Mouse (Mus musculus) urinary bladder, postnatal 25 days (tissue): ENCODE results near the gene Gjc1.

Experiments used
- DNase-seq: peaks from one replicate; pipeline ENCODE4 v3.0.0; 2022; ENCODE audit warnings: low spot score

Gjc1 gene

GRCm38 (mm10) chr11:102814881-102815280, 4.6 kb downstream of the Gjc1 start:
- DNase-seq, result no peak

- no peak for DNase-seq
These were observed 8.6 kb downstream of the Gjc1 start for GRCm38 (mm10) chr11:102810721-102811485.

DNA sequence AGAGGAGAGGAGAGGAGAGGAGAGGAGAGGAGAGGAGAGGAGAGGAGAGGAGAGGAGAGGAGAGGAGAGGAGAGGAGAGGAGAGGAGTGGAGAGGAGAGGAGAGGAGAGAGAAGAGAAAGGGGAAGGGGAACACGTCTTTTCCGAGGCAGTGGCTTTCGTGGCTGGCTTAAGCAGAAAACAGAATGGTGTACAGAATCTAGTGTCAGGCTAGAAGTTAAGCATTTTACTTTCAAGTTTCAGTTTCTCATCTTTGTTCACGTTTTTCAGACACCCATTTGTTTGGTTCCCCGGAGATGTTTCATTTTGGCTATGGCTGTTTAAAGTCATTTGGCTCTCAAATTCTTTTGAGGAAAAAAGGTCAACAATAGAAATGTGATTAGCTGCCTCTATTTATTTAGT, 11.3 kb downstream of the Gjc1 start:
- DNase-seq, result no peak

- DNase-seq, result no peak
These were observed 16.0 kb downstream of the Gjc1 start for GRCm38 (mm10) chr11:102803453-102803852.

- no peak for DNase-seq
These were observed 25.3 kb downstream of the Gjc1 start for GRCm38 (mm10) chr11:102794157-102794556.

GRCm38 (mm10) chr11:102791682-102792445, 27.6 kb downstream of the Gjc1 start:
- DNase-seq, result no peak

DNA sequence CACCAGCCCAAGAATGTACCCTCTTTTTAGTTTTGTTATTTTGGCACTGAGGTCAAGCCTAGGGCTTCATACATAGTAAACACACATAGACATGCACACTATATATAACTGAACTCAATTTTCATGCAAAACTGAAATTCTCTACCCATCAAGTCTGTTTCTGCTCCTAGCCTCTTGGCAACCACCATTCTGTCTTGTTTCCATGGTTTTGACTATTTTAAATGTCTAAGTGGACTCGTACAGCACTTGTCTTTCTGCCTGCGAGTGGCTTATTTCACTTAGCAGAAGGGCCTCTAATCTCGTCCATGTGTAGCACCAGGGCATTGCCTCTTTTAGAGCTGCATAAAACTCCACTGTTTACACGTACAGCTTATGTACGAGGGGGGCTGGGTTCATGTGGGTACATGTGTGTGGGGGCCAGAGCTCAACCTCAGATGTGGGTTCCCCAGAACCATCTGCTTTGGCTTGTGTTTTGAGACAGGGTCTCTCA, 31.8 kb downstream of the Gjc1 start:
- no peak for DNase-seq

- no peak for DNase-seq
These were observed 36.1 kb downstream of the Gjc1 start for GRCm38 (mm10) chr11:102783443-102783842.

- no peak for DNase-seq
These were observed 38.0 kb downstream of the Gjc1 start for GRCm38 (mm10) chr11:102781523-102781922.

DNA sequence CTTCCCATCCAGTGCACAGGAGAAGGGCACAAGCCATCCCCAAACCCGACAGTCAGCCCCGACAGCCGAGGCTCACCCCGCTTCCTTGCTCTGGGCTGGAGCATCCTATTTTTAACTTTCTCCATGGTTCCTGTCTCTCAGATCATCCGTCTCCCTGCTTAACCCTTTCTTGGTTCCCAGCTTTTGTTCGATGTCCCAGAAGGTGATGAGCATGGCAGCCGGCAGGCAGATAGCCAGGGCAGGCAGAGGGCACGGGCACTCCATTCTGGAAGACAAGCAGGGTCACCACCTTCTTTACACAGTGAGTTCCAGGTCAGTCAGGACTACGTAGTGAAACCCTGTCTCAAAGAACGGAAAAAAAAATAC, 38.5 kb downstream of the Gjc1 start:
- no peak for DNase-seq

GRCm38 (mm10) chr11:102780271-102780985, 39.1 kb downstream of the Gjc1 start:
- no peak for DNase-seq

GRCm38 (mm10) chr11:102779824-102780223, 39.7 kb downstream of the Gjc1 start:
- no peak for DNase-seq

GRCm38 (mm10) chr11:102779081-102779638, 40.3 kb downstream of the Gjc1 start:
- no peak for DNase-seq

DNA sequence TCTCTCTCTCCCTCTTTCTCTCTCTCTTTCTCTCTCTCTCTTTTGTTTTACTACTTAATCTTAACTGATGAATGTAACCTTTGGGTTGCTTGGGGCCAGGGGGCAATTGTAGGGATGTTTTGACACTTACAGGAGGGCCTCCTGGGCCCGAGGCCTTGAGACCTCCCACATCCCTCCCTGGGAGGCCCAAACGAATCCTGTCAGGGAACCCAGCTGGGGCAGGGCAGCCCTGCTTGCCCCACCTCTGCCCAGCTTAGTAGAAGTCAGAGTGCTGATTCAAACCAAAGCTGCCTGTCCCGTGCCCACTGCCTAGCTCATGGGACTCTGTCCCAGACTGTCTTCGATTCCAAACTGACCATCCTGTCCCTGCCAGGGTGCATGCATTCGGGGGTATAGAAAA, 40.9 kb downstream of the Gjc1 start:
- DNase-seq, result no peak

DNA sequence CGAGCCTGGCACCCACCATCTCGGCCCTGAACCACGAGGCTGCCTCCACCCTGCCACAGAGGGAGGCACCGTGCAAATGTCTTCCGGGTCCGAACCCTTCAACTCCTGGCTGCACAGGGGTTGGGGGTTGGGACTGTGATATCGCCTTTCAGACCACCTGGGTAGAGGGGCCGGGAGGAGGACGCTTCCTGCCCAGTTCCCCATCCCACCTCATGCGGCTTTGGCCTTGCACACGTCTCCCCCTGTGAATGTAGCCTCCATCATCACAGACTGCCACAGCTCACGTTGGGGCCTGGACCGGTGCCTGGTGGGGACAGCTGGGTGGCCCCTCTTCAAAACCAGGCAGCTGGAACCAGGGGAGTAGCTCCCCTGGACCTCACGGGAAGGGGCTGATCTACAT, 41.3 kb downstream of the Gjc1 start:
- no peak for DNase-seq

- DNase-seq, result peak; percentile 71
These were observed 41.9 kb downstream of the Gjc1 start for GRCm38 (mm10) chr11:102777598-102777997.

DNA sequence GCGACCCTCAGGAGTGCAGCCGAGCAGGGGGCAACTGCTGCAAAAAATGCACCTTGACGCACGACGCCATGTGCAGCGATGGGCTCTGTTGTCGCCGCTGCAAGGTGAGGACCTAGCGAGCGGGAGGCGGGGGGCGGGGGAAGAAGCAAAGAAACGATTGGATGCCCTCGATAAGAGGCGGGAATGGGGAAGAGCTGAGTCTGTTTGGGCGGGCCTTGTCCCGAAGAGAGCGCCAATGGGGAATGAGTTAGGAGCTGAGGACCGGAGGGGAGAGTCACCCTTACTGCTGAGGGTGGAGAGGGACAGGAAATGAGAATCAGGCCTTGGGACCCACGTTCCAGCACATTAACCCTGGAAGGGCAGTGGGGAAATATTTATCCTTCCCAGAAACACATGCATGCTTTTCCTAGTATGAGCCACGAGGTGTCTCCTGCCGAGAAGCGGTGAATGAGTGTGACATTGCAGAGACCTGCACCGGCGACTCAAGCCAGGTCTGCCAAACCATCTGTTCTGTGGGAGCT, 44.8 kb downstream of the Gjc1 start:
- peak; percentile 60 for DNase-seq

DNA sequence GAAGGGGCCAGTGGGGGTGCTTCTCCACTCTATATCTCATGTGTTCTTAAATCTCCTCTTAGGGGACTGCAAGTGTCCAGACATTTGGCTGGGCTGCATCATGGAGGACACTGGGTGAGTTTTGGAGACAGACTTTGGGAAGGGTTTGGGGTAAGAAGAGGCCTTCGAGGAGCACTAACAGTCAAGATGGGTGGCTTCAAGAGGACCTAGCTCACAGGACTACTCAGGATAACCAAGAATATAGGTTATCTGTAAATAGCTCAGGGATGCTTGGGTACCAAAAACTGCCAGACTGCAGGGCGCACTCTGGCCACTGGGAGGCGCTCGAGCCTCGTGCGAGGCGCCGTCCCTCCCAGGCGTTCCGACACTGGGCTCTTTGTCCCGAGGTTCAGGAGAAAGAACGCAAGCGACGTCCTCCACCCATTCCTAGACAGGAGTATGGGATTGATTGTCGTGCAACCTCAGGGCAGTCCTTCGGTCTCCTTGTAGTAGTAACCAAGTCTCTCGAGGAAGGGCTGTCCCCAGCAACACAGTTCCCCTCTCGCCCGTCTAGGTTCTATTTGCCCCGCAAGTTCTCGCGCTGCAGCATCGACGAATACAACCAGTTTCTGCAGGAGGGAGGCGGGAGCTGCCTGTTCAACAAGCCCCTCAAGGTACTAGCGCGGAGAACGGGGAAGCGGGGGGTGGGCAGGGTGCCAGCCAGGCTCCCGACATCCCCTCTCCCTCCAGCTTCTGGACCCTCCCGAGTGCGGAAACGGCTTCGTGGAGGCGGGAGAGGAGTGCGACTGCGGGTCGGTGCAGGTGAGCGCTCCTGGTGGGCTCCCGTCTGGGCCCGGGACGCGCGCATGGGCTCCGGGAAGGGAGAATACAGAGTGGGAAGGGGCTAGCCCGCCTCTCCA, 45.5 kb downstream of the Gjc1 start:
- peak; percentile 87 for DNase-seq

- no peak for DNase-seq
These were observed 46.5 kb downstream of the Gjc1 start for GRCm38 (mm10) chr11:102772771-102773700.
